Mouse (Mus musculus) WW6 (cell line): Measurements from ENCODE around the gene Pde4b.

Experiments used
- DNase-seq: peaks from one replicate; pipeline ENCODE4 v3.0.0-alpha.2; 2013; ENCODE audit warnings: low read depth, low spot score

Gene Pde4b

GRCm38 (mm10) chr4:102574226-102574625, 486.9 kb downstream of the Pde4b start:
- no peak for DNase-seq

DNA sequence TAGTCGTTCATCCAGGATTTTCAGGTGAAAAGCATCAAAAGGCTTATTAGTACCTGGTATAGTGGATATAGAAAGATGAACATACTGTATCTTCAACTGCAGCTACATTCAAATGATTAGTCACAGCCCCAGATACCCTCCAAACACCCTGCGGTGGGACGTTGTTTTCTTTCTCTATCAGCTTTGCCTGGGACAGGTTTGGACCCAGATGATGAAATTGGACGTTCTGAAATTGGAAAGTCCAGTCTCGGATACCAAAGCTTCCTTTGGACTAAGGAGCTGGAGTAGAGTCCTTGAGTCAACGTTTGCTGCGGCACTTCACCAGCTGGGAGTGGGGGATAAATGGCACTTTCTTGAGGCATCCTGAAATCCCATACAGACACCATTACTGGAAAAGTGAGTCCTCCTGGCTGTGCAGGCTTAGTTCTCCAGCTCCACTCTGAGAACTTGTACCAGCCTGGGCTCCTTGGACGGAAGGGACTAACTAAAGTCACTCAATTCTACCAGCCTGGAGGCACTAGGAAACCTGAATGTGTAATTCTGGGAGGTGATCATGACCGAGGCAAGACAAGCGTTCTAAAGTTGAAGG, 487.4 kb downstream of the Pde4b start:
- DNase-seq, result no peak

GRCm38 (mm10) chr4:102576109-102576508, 488.8 kb downstream of the Pde4b start:
- DNase-seq, result no peak

GRCm38 (mm10) chr4:102577636-102578035, 490.3 kb downstream of the Pde4b start:
- DNase-seq, result no peak

GRCm38 (mm10) chr4:102579051-102579450, 491.7 kb downstream of the Pde4b start:
- DNase-seq, result no peak

GRCm38 (mm10) chr4:102579746-102580145, 492.4 kb downstream of the Pde4b start:
- DNase-seq, result no peak

GRCm38 (mm10) chr4:102582165-102582749, 494.9 kb downstream of the Pde4b start:
- no peak for DNase-seq

DNA sequence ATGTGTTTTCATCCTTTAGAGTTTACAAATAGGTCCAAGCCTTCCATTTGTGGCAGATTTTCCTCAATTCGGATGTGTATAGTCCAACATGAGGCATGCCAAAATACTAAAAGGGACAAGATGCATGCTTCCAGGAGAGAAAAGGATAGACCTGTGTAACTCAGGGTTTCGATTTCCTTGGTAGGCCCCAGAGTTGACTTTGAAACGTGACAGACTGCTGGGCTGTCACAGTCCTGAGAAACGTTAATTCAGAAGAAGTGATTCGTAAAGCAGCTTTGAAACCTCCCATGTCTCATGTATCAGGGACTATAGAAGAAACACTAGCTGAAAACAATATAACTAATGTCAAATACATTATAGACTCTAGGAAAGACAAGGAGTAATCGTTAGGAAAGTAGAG, 495.6 kb downstream of the Pde4b start:
- DNase-seq, result no peak

- DNase-seq, result no peak
These were observed 496.1 kb downstream of the Pde4b start for GRCm38 (mm10) chr4:102583469-102583868.

GRCm38 (mm10) chr4:102584601-102585265, 497.4 kb downstream of the Pde4b start:
- DNase-seq, result no peak

- no peak for DNase-seq
These were observed 498.2 kb downstream of the Pde4b start for GRCm38 (mm10) chr4:102585541-102585940.

- no peak for DNase-seq
These were observed 499.4 kb downstream of the Pde4b start for GRCm38 (mm10) chr4:102586787-102587186.

DNA sequence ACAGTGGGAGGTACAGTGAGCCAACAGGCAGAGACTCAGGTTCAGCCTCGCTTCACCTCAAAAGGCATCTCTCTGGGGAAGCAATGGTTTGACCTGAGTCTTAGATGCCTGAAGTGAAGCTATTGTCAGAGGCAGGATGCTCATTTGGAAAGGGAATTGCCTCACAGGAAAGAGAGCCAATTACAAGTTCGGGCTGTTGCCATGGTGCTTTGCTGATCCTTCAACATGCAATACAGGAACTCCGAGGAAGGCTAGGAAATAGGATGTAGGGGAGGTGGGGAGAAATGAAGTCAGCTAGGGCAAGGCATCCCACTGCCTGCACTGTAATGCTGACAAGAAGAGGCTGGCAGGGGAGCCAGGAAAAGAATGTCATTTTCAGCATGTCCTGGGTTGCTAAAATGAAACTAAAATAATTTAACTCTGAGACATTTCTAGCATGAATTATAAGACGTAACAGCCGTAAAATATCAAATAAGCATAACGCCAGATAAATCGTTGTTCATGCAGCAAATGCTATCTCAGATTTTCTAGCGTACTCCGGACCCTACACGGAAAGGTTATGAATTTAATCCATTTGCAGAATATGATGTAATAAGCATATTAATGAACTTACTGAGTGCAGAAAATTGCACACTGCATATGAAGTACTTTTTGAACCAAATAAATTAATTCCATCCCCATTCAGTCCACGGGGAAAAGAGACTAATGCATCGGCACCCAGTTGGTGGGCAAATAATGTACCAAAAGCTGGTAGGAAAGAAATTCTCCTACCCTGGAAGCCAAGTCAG, 501.5 kb downstream of the Pde4b start:
- DNase-seq, result no peak

- no peak for DNase-seq
These were observed 502.2 kb downstream of the Pde4b start for GRCm38 (mm10) chr4:102589537-102590031.

GRCm38 (mm10) chr4:102591798-102592197, 504.5 kb downstream of the Pde4b start:
- DNase-seq, result no peak

GRCm38 (mm10) chr4:102592541-102592940, 505.2 kb downstream of the Pde4b start:
- DNase-seq, result no peak

- DNase-seq, result no peak
These were observed 506.3 kb downstream of the Pde4b start for GRCm38 (mm10) chr4:102593631-102594030.

- no peak for DNase-seq
These were observed 507.2 kb downstream of the Pde4b start for GRCm38 (mm10) chr4:102594506-102594905.

GRCm38 (mm10) chr4:102603968-102604367, 516.6 kb downstream of the Pde4b start:
- DNase-seq, result no peak

GRCm38 (mm10) chr4:102605231-102605630, 517.9 kb downstream of the Pde4b start:
- DNase-seq, result no peak

DNA sequence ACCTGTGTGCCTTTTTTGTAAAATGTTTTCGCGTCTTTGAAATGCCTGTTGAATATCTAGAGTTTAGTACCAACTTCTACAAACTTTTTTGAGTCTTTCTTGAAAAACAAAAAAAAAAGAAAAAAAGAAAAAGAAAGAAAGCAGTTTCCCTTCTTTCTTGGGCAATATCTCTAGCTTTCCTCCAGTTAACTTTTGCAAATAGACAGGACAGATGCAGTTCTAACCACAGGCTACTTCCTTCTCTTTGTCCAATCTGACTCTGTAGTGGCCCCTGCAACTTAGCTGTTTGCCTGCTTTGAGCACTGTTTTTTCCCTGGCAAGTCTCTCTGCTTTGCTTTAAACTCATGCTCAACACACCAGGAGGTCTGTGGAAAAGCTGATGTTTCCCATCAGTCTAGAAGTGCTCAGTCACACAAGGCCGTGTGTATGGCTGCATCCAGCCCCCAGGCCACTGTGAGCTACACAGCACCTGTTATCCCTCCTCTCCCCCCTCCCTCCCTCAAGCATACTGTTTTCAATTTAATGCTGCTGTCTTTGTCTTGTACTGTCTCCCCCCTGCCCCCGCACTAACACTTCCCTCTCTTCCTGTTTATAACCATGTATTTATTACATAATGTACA, 518.5 kb downstream of the Pde4b start:
- no peak for DNase-seq

- DNase-seq, result no peak
These were observed 519.5 kb downstream of the Pde4b start for GRCm38 (mm10) chr4:102606825-102607224.
